Mouse (Mus musculus) heart, adult 9 months (tissue): Measurements from ENCODE around the gene Ddx28.
A peak's percentile ranks its signal among the peaks of the same experiment; 100 is the strongest.

Experiments
- DNase-seq, 2 experiments: peaks; one replicate each; pipeline ENCODE4 v3.0.0; 2022; ENCODE audit warnings: low spot score in 2 of 2

Ddx28 gene

DNA sequence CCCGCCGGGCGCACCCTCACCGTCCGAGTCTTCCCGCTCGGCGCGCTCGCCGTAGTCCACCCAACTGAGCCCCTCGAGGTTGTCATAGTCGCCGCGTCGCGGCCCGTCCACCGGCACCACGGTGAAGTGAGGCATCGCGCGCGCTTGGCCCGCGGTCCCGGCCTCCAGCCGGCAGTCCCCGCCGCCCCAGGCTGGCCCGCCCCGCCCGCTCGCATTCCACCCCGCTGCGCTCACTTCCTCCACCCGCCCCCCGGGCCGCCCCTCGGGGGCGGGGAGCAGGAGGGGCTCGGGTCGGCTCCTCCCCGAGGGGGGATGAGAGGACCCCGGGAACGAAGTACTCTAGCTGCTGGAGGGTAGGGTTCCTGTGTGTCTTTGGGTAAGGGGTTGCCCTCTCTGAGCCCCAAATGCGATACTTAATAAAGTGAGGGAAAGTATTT lies 45.8 kb downstream of the Ddx28 start, which contains the start of gene Slc12a4:
Gene Slc12a4 (minus strand): TSS at position 193 of the 437 bp plus-strand sequence.
- peak; percentile 86 to 88 for DNase-seq

DNA sequence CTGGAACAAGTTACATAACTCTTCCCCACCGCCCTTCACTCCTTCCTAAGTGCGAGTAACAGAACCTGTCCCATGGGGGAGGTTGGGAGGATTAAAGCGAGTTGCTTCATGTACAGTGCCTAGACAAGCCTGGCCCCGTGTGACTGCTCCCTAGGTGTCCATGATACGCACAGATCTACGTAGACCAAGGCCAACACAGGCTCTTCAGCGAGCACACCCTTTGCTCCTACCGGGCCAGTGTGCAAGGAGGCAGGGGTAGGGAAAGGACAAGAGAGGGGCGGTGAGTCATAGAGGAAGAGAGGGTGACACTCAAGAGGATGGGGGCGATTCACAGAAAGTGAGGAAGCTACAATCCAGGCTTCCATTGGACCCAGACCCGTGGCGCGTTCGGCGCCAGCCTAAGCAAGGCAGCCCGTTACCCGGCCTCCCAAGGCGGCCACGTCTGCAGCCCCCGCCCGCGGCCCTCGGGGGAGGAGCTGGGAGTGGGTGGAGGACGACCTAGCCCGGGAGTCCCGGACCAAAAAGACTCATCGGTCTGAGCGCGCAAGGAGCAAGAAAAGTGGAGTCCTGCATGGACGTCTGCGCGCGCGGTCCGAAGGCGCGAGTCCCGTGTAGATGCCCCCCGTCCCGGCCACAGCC lies 46.3 kb downstream of the Ddx28 start:
- DNase-seq: peak; percentile 49 to 71

DNA sequence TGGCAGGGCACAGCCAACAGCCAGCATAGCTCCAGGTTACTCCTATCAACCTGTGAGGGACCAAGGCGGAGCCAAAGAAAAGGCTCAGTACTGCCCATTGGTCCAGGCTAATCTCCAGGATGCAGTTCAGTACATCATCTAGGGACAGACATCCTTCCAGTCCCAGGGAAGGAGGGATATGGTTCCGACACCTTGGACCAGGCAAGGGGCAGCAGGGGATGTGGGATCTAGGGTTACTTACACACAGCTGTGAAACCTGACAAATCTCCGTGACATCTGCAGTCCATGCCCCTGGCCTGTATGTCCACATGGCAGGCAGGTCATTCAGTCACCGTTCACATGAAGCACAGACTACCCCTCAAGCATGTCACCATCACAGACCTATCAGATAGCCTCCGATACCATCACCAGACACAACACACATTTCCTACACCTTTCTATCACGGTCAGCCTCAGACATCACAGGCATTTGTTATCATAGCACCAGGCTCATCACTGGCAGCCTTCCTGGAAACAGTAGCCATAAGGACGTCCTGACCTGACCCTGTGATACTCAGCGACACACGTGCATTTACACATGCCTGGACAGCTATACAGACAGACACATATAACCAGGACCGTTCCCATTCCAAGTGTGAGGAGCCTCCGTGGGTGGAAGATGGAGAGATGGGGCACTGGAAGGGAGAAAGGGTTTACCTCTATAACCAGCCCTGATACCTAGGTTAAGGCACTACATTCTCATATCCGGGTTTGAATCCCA lies 47.0 kb downstream of the Ddx28 start:
- DNase-seq: peak; percentile 30 to 62

- DNase-seq: no peak
These were observed 50.1 kb downstream of the Ddx28 start for GRCm38 (mm10) chr8:105961536-105961935.

GRCm38 (mm10) chr8:105961101-105961500 lies 50.6 kb downstream of the Ddx28 start:
- no peak for DNase-seq
